Mouse (Mus musculus): Measurements from ENCODE around the gene Cald1.

Gene Cald1

DNA sequence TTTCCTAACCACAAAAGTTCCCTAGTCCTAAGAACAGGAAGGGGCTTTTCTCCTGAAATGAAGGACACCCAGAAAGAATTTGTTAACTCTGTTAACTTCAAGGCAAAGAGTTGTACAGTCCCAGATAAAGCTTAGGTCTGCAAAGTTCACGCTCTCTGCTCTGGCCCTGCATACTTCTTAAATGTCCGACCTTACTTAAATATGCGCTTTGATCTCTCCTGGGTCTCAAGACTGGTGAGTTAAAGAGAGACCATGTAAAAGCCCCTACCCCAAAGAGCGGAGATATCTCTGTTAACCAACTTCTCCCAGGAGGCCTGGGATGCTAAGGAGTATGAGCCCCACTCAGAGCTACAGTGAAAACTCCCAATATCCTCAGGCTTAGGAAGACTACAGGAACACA is 119.4 kb downstream of the Cald1 start:
- in situ Hi-C loops (cut with MseI, MboI): no loop called here

- in situ Hi-C loops (cut with MseI, MboI): no loop called here
These were observed 120.9 kb downstream of the Cald1 start for GRCm38 (mm10) chr6:34719141-34719680.

DNA sequence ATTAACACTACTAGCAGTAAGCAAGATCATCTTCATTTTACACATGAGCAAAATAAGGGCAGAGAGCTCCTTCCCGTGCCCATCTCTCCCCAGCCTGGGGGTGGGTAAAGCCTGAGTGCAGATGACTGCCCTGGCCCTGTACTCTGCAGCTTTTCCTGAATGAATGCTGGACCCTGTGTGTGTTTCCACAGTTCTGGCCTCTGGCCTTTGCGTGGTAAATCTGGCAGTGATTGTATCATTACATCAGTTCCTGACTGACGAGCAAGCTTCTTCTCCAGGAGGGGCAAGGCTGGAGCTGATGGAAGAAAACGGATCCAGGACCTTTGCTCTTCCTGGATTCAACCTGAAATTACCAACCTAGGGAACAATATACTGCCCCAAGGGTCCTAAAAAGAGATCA is 122.1 kb downstream of the Cald1 start:
- in situ Hi-C loops (cut with MseI, MboI): no loop called here

DNA sequence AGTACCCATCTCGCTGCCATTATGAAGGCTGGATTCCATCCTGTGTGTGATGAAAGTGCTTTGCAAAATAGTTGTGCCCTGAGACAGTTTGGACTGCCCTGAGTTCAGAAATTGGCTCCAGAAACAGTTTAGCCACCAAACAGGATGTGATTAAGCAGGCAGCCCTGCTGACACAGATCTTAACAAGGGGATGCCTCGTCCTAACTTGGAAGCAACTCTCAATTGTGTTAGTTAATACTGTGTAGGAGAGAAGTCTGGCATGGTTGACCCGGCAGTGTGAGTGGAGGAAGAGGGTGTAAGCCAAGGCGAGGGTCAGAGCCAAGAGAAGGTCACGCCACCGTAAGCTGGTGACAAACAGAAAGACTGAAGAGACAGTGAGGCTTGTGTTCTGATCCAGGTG is 123.4 kb downstream of the Cald1 start:
- in situ Hi-C loops (cut with MseI, MboI): no loop called here

- in situ Hi-C loops (cut with MseI, MboI): no loop called here
These were observed 124.4 kb downstream of the Cald1 start for GRCm38 (mm10) chr6:34722660-34723059.

GRCm38 (mm10) chr6:34723250-34723904 is 125.1 kb downstream of the Cald1 start:
- in situ Hi-C loops (cut with MseI, MboI): no loop called here

DNA sequence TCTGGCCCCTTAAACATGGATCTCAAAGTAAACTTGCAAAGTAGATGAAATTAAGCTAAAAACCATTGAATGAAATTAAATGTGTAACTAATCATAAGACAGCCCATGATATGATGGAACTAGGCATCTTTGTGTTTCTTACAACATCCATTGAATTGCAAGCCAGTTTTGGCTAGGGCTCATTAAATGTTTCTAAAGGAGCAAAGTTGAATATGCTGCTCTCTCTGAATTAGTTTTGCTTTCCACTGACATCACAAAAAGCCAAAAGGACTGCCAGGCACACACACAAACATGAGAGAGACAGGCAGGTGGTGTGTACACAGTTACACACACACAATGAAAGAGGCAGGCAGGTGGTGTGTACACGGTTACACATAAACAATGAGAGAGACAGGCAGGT is 127.4 kb downstream of the Cald1 start:
- in situ Hi-C loops (cut with MseI, MboI): no loop called here

DNA sequence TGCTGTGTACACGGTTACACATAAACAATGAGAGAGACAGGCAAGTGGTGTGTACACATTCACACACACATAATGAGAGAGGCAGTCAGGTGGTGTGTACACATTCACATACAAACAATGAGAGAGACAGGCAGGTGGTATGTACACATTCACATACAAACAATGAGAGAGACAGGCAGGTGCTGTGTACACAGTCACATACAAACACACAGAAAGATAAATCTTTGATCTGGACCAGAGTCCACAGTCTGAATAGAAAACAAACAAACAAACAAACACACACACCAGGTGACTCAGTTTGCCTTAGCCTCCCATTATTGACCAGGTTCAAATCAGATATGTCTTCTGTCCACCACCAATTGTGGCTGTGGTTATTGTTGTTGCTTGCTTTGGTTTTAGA is 127.8 kb downstream of the Cald1 start:
- in situ Hi-C loops (cut with MseI, MboI): no loop called here

DNA sequence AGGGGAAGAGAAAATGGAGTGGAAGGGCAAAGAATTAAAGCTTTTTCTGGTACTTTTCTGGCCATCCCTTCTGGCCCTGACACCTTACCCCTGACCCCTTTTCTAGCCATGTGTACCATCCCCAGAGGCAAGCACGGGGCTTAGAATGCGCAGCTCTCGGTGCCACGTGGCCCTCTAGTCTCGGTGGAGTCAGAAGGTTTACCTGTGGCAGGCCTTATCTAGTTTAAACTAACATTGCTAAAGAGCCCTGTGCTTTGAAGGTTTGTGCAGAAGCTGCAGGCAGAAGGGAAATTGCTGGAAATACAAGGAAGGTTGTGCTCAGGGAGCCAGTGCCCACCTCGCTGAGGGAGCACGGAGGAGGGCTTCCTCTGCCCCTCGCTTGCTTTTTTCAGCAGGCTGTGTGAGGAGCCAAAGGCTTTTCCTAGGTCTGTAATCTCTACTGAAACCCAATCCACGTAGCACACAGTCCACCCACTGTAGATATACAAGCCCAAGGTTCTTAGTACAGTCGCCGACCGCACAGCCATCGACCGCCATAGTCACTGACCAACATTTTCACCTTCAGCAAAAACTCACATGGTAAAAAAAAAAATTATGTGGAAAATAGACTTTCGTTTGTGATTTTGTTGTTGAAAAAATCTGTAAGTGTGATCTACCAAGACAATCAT is 129.2 kb downstream of the Cald1 start:
- in situ Hi-C loops (cut with MseI, MboI): no loop called here

GRCm38 (mm10) chr6:34729449-34730151 is 131.3 kb downstream of the Cald1 start:
- in situ Hi-C loops (cut with MseI, MboI): no loop called here

DNA sequence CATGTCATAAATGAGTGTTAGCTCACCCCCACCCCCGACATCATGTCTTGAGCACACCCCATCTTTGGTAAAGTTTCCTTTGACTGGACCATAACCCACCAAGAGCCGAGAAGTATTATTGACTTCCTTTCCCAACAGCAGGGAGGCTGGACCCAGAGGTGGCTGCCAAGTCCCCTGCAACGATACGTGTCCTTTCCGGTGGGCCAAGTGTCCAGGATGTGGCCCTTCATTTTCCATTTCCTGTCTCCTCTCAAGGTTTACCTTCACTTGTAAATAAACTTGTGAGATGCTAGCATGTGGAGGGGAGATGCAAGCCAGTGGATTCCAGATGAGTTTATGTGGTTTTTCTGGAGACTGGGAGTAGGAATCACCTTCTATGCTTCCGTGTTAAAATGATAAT is 132.7 kb downstream of the Cald1 start:
- in situ Hi-C loops (cut with MseI, MboI): no loop called here

- in situ Hi-C loops (cut with MseI, MboI): no loop called here
These were observed 133.2 kb downstream of the Cald1 start for GRCm38 (mm10) chr6:34731529-34731928.

DNA sequence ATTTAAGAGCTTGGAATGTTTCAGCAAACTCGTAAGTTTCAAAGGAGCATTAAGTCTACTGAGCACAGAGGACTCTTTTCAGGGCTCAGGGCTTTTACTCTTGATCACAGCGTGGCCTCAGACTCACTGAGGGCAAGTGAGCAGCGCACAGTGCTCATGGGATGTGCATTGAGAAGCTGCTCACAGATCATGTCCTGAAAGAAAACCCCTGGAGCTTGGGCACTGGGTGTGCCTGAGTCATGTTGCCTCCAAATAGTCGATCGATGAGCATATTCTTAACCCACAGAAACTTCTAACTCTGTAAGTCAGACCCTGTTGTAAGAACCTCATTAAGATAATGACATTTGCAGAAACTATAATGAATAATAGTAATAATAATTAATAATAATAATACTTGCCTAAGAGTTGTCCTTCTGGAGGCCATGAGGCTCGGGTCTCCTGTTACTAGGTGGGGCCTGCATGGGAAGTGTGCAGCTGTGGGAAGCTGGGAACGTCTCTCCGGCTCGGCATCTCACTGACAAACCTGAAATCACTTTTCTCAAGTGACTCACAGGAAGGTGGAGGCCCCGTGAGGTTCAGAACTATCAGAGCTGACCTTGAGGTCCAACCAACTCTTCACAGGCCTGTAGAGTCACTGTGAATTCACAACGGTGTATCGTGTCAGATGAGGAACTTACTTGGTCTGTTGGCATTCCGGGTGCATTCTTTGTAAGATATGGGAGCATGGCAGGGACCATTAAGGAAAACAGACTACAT is 136.8 kb downstream of the Cald1 start:
- in situ Hi-C loops (cut with MseI, MboI): no loop called here

- in situ Hi-C loops (cut with MseI, MboI): no loop called here
These were observed 138.6 kb downstream of the Cald1 start for GRCm38 (mm10) chr6:34736934-34737333.

- in situ Hi-C loops (cut with MseI, MboI): no loop called here
These were observed 145.6 kb downstream of the Cald1 start for GRCm38 (mm10) chr6:34743946-34744345.

DNA sequence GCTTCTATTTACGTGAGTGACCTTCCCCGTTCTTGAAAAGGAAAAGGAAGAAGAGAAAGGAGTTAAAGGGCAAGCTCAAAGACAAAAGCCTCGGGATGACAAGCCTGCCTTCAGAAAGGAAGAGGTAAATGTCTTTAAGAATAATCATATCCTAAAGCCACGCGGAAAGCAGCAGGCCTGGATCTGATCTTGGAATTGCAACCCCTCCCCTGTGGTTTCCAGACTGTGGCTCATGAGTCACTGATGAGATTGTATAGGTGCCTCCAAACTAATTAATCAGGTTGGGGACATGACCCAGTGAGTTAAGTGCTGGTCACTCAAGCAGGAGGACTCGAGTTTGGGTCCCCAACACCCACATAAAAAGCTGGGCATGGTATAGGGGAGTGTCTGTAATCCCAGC is 149.5 kb downstream of the Cald1 start:
- in situ Hi-C loops (cut with MseI, MboI): no loop called here

DNA sequence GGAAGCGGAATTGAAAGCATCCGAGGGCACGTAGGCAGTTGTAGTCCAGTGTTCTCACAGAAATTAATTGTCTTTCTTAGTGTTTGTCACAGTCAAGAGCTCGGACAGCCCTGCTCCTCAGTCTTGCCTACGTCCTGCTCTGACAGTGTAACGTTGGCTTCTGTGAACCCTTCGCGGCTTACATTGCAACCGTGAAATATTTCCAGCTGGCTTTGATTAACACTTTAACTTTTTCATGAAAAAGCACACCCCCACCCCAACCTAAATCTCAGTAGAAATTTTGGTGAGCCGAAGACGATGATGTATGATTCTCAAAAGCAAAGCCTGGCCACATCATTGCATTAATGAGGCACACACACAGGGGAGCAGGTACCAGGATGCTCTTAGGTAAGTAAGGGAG is 150.3 kb downstream of the Cald1 start:
- in situ Hi-C loops (cut with MseI, MboI): no loop called here

DNA sequence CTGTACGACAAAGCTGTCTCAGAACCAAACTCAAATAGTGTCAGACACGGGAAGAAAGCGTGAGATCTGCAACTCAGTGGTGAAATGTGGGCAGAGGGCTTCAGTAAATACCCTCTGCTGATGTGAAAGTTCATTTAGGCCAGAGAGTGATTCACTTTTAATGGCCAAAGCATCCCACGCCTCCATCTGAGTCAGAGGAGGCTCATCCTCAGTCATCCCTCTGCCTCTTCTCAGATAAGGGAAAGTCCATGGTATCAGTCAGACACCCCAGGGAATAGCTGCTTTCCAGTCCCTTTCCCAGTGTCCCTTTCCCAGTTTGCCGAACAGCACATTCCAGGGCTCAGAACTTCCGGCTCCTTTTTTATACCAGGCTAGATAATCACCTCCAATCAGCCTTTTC is 151.2 kb downstream of the Cald1 start:
- in situ Hi-C loops (cut with MseI, MboI): no loop called here

DNA sequence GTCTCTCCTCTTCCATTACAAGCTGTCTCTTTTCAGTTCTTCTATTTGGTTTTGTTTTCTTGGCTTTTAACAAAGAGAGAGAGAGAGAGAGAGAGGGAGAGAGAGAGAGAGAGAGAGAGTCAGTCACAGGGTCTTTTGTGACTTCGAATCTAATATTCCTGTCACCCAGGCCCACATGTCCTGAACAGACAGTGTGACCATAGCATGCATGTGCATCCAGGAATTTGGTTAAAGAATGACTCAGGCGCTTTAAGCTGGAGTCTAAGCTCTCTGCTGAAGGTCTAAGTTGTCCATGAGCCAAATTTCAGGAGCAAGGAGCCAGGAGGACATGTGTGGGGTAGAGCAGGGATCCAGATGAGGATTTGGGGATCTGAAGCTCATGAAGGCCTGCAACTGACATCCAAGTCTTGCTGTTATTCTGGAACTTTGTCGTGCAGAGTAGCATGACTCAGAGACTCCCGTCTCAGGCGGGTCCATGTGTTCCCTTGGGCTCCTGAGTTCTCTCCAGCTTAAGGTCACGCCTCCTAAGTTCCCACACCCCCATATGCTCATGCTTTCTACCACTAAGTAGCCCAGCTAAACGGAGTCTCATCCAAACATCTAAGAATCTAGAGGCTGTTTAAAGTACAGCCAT is 152.3 kb downstream of the Cald1 start:
- in situ Hi-C loops (cut with MseI, MboI): loop anchor here in 1 of 2 experiments (10.0 kb wide), 1 partner anchor 236 kb away; no protein-coding TSS in a partner anchor

DNA sequence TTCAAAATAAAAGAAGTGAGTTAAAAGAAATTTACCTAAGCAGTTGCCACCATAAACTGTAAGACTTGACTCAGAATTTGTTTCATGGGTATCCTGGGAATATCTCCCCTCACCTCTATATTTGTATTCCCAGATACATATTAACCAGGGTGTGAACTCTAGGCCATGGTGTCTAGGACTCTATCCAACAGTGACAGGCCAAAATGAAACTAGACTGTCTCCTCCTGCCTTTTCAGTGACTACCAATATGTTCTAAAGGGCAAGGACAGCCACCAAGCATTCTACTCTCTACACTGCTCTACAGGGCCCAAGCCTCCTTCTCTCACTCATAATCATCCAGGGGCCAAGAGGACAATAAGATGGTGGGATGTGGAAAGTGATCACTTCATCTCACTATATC is 153.3 kb downstream of the Cald1 start:
- in situ Hi-C loops (cut with MseI, MboI): loop anchor here in 1 of 2 experiments (10.0 kb wide), 1 partner anchor 237 kb away; no protein-coding TSS in a partner anchor

DNA sequence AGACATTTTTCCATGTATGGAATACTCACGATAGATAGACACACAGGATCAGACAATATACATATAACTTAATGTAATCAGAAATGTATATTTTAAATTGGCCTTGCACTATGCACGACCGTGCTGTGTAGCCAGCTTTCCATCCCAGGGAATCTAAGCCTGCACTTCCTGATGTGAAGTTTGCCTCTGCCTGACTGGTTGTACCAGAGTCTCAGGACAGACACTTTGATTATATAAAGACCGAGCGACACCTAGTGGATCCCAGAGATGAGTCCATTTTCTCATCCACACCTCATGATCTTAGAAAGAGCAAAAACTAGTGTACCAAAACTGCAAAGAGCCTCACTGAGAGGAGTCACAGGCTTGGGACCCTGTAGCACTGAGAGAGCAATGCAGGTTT is 156.1 kb downstream of the Cald1 start:
- in situ Hi-C loops (cut with MseI, MboI): loop anchor here in 1 of 2 experiments (10.0 kb wide), 1 partner anchor 240 kb away; no protein-coding TSS in a partner anchor

Measured in mouse trophoblast stem cell (cell line).